Mouse (Mus musculus) midbrain, embryonic 14.5 days (tissue): ENCODE measurements at regions not wholly inside any gene's neighbourhood (a gene's known extent, or its start where the extent isn't known, plus 50 kb on each side); places are given as distances from the start of the nearest gene placed in this dataset.

ENCODE experiments used
- ATAC-seq: fragments of 200-750 bp; cut with Nextera tagmentation; 2 replicates; pipeline ENCODE4 v1.8.0; 2017; ENCODE audit warnings: moderate number of reproducible peaks, moderate library complexity; ENCODE audit not compliant: low FRiP score, low TSS enrichment
- DNase-seq: peaks from one replicate; pipeline ENCODE4 v3.0.0-alpha.2; 2015
- H3K27ac ChIP-seq: fragments of 300-500 bp; sonication (generic); replicated peaks from 2 replicates; pipeline ENCODE4 v1.5.1; 2014; ENCODE audit warnings: mild to moderate bottlenecking, low read depth, low read length, moderate library complexity
- H3K27me3 ChIP-seq: fragments of 300-500 bp; sonication (generic); 2 replicates; pipeline ENCODE4 v1.6.1; 2014; ENCODE audit warnings: low read length, control low read depth, mixed read lengths; ENCODE audit not compliant: control insufficient read depth, insufficient read depth
- H3K36me3 ChIP-seq: fragments of 300-500 bp; sonication (generic); 2 replicates; pipeline ENCODE4 v1.6.1; 2014; ENCODE audit warnings: low read length, control low read depth; ENCODE audit not compliant: control insufficient read depth, insufficient read depth
- H3K4me1 ChIP-seq: fragments of 300-500 bp; sonication (generic); 2 replicates; pipeline ENCODE4 v1.6.1; 2014; ENCODE audit warnings: mild to moderate bottlenecking, antibody characterized with exemption, low read length, control low read depth; ENCODE audit not compliant: control insufficient read depth, insufficient read depth
- H3K4me2 ChIP-seq: fragments of 300-500 bp; sonication (generic); 2 replicates; pipeline ENCODE4 v1.6.1; 2014; ENCODE audit warnings: mild to moderate bottlenecking, low read length, moderate library complexity
- H3K4me3 ChIP-seq: fragments of 300-500 bp; sonication (generic); replicated peaks from 2 replicates; pipeline ENCODE4 v1.5.1; 2014; ENCODE audit warnings: low read depth, low read length
- H3K9ac ChIP-seq: fragments of 300-500 bp; sonication (generic); replicated peaks from 2 replicates; pipeline ENCODE4 v1.6.1; 2014; ENCODE audit warnings: mild to moderate bottlenecking, low read length, moderate library complexity
- H3K9me3 ChIP-seq: fragments of 300-500 bp; sonication (generic); 2 replicates; pipeline ENCODE4 v1.6.1; 2016; ENCODE audit warnings: low read length, control low read depth, mixed read lengths; ENCODE audit not compliant: control insufficient read depth
- WGBS: fragments of 180-500 bp; shearing (Covaris S2); extraction: QIAGEN DNeasy Blood & Tissue Kit; methylation state at CpG from one replicate; pipeline ENCODE4 v1.1.7; 2014; 5-methylcytosine and 5-hydroxymethylcytosine counted together

DNA sequence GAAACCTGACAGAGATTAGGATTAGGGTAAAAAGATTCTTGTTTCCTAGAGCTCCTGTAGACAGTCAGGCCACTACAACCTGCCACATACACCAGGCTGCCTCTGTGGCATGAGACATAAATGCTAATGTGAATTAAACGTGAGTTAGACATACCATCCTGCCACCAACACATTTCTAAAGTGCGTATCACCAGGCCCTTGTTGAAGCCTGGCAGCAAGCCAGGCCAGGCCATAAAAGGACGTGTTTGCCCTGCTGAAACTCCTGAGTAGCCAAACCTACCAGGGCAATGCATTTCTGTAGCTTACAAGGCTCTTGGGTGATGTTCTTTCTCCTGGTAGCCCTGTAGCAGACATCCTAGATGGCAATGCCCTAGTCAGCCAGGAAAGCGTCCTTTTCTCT is 63.4 kb upstream of the Gm5458 start:
- H3K27me3 ChIP-seq: no peaks in the 10 kb centered on the region
- peak; percentile 22 for DNase-seq
- no peak overlapping the region for H3K4me2 ChIP-seq
- H3K4me1 ChIP-seq: no peaks in the 10 kb centered on the region
- H3K27ac ChIP-seq: no peak overlapping the region
- H3K9me3 ChIP-seq: no peaks in the 10 kb centered on the region
- H3K9ac ChIP-seq: no peak overlapping the region
- no peak for ATAC-seq
- no peaks in the 10 kb centered on the region for H3K36me3 ChIP-seq
- H3K4me3 ChIP-seq: no peak overlapping the region
- WGBS: 58% methylated on average over 4 of the region's 4 CpGs

DNA sequence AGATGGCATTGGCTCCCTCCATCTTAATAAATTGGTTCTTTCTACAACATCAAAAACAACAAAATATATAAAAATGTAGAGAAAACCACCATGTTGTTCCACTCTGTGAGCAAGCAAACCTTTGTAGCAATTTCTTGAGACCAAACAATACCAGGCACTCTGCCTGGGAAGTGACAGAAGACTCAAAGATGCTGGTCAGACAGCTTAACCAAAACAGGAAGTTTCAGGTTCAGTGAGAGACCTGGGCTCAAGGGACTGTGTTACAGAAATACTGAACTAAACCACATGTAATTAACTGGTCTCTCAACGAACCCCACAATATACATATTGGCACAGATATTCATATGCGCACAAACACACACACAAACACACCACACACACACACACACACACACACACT is 71.7 kb upstream of the Gm5458 start:
- ATAC-seq: no peak
- Histone ChIP-seq H3K4me1 (no peaks in the 10 kb centered on the region), H3K27ac (no peak overlapping the region), H3K4me2 (no peak overlapping the region), H3K27me3 (no peaks in the 10 kb centered on the region), H3K9me3 (no peaks in the 10 kb centered on the region), H3K9ac (no peak overlapping the region), H3K36me3 (no peaks in the 10 kb centered on the region), H3K4me3 (no peak overlapping the region)
- 83% methylated on average over 2 of the region's 2 CpGs for WGBS
- DNase-seq: no peak

DNA sequence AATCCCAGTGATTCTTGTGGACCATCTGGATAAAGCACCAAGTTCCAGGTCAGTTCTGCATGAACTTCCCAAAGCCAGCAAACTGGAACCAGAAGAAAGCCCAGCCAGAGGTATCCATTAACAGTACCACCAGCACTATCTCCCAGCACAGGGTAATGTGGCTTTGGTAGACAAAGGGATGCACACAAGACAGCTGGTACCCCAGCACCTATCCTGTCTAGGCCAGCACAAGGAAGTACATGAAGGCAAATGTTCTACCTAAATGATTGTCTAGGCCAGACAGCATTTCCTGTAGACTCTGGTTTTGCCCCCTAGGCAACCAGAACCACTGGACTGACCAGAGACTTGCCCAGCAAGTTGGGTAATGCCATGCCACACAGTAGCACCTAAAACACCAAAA is 62.6 kb upstream of the Nid2 start:
- Histone ChIP-seq H3K27ac (no peak overlapping the region), H3K4me3 (no peak overlapping the region), H3K4me2 (no peak overlapping the region), H3K9ac (no peak overlapping the region), H3K4me1 (no peaks in the 10 kb centered on the region), H3K27me3 (no peaks in the 10 kb centered on the region), H3K9me3 (no peaks in the 10 kb centered on the region), H3K36me3 (no peaks in the 10 kb centered on the region)
- no peak for DNase-seq
- no peak for ATAC-seq

DNA sequence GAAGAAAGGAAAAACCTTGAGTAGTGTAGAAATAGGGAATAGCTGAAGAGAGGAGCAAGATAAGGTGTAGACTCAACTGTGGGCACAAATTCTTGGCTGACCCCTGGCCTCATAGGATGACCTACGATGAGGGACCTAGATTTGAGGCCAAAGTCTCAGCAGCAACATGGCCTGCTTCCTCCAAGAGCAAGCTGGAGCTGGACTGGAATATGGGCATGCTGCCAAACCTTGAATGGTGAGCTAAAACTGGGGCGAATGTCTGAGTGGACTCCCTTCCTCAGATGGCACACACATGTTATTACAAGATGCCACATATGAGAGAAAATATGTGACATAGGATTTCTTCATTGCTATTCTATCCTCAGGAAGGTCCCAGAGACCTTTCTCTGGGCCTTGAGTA is 57.5 kb upstream of the Nid2 start:
- no peak overlapping the region for H3K4me3 ChIP-seq
- ATAC-seq (no peak), DNase-seq (no peak)
- 82% methylated on average over 2 of the region's 2 CpGs for WGBS
- H3K4me2 ChIP-seq: no peak overlapping the region
- H3K9me3 ChIP-seq: no peaks in the 10 kb centered on the region
- H3K36me3 ChIP-seq: no peaks in the 10 kb centered on the region
- H3K27ac ChIP-seq: no peak overlapping the region
- no peaks in the 10 kb centered on the region for H3K27me3 ChIP-seq
- no peaks in the 10 kb centered on the region for H3K4me1 ChIP-seq
- H3K9ac ChIP-seq: no peak overlapping the region

DNA sequence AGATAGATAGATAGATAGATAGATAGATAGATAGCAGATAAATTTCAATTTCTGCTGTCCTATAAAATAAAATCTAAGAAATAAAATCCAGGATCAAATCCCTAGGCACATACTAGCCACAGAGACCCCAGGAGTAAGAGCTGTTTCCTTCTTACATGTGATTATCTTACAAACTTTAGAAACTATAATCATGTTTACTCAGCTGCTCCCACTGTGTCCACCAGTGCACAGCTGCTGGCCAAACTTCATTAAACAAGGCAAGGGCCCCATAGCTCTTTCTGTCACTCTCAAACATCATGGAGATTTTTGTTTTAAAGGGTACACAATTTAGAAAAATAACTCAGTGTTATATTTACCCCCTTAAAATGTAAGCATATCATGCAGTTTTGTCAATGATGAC is 56.8 kb upstream of the Nid2 start:
- DNase-seq: no peak
- Histone ChIP-seq H3K9ac (no peak overlapping the region), H3K4me1 (no peaks in the 10 kb centered on the region), H3K4me2 (no peak overlapping the region), H3K36me3 (no peaks in the 10 kb centered on the region), H3K27ac (no peak overlapping the region), H3K4me3 (no peak overlapping the region), H3K27me3 (no peaks in the 10 kb centered on the region), H3K9me3 (no peaks in the 10 kb centered on the region)
- no peak for ATAC-seq

DNA sequence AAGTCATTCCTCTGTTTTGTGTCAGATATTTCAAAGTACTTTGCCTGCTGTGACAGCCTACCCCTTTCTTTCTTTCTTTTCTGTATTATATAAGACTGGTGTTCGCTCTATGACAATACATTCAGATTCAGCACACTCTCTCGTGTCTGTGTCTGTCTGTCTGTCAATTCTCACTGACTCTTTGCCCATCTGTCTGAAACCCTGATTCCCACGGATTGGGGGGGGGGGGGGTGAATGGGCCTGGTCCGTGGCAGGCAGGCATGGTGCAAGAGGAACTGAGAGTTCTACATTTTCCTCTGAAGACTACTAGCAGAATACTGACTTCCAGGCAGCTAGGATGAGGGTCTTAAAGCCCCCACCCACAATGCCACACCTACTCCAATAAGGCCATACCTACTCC is 51.6 kb upstream of the Nid2 start:
- ATAC-seq (no peak), DNase-seq (no peak)
- Histone ChIP-seq H3K27ac (no peak overlapping the region), H3K9me3 (no peaks in the 10 kb centered on the region), H3K36me3 (no peaks in the 10 kb centered on the region), H3K4me1 (no peaks in the 10 kb centered on the region), H3K4me2 (no peak overlapping the region), H3K9ac (no peak overlapping the region), H3K27me3 (no peaks in the 10 kb centered on the region; the same call in 1 of the 2 replicates), H3K4me3 (no peak overlapping the region)
- WGBS: 27% methylated on average over 4 of the region's 4 CpGs
